Mouse (Mus musculus): ENCODE results near the gene Acsbg2. TPM values are rescaled to one million over a fixed set of nuclear protein-coding genes. Genes with fewer than 3 reads are reported as not detected.

The Acsbg2 gene
- polyA plus RNA-seq, 1 experiment from 2014 or later: not detected

- Histone ChIP-seq H3K27ac (replicated peaks; ENCODE audit: low read depth, low read length) (no peak overlapping the region), H3K36me3 (replicated peaks; ENCODE audit: control insufficient read depth, insufficient read depth, low read depth, low read length) (no peaks in the 10 kb centered on the region), H3K9ac (replicated peaks; ENCODE audit: low read length) (no peak overlapping the region), H3K27me3 (ENCODE audit: control insufficient read depth, insufficient read depth, low read length) (no peaks in the 10 kb centered on the region), H3K9me3 (replicated peaks; ENCODE audit: control insufficient read depth, low read length) (no peaks in the 10 kb centered on the region; the same call in 1 of the 2 replicates), H3K4me2 (ENCODE audit: low read depth, low read length) (no peak overlapping the region), H3K4me1 (ENCODE audit: control insufficient read depth, insufficient read depth, low read length) (no peaks in the 10 kb centered on the region), H3K4me3 (ENCODE audit: low read depth, low read length) (no peak overlapping the region)
- 66% methylated on average over 15 of the region's 15 CpGs for WGBS
- DNase-seq (ENCODE audit: low spot score) (no peak), ATAC-seq (replicated peaks; ENCODE audit: insufficient number of reproducible peaks, low FRiP score, low TSS enrichment, low read depth) (no peak)
Measured at GRCm38 (mm10) chr17:56870287-56870953, 3.8 kb downstream of the Acsbg2 start.

GRCm38 (mm10) chr17:56869481-56869977 is 4.7 kb downstream of the Acsbg2 start:
- H3K36me3 ChIP-seq (replicated peaks; ENCODE audit: control insufficient read depth, insufficient read depth, low read depth, low read length): no peaks in the 10 kb centered on the region
- no peak for ATAC-seq (replicated peaks; ENCODE audit: insufficient number of reproducible peaks, low FRiP score, low TSS enrichment, low read depth)
- no peak for DNase-seq (ENCODE audit: low spot score)
- no peaks in the 10 kb centered on the region for H3K27me3 ChIP-seq (ENCODE audit: control insufficient read depth, insufficient read depth, low read length)
- H3K9me3 ChIP-seq (replicated peaks; ENCODE audit: control insufficient read depth, low read length): no peaks in the 10 kb centered on the region; the same call in 1 of the 2 replicates
- no peak overlapping the region for H3K4me3 ChIP-seq (ENCODE audit: low read depth, low read length)
- 58% methylated on average over 9 of the region's 9 CpGs for WGBS
- H3K9ac ChIP-seq (replicated peaks; ENCODE audit: low read length): no peak overlapping the region
- H3K4me2 ChIP-seq (ENCODE audit: low read depth, low read length): no peak overlapping the region
- no peak overlapping the region for H3K27ac ChIP-seq (replicated peaks; ENCODE audit: low read depth, low read length)
- no peaks in the 10 kb centered on the region for H3K4me1 ChIP-seq (ENCODE audit: control insufficient read depth, insufficient read depth, low read length)

GRCm38 (mm10) chr17:56866071-56866470 is 8.2 kb downstream of the Acsbg2 start:
- no peak overlapping the region for H3K27ac ChIP-seq (replicated peaks; ENCODE audit: low read depth, low read length)
- no peaks in the 10 kb centered on the region for H3K27me3 ChIP-seq (ENCODE audit: control insufficient read depth, insufficient read depth, low read length)
- ATAC-seq (replicated peaks; ENCODE audit: insufficient number of reproducible peaks, low FRiP score, low TSS enrichment, low read depth) (no peak), DNase-seq (ENCODE audit: low spot score) (no peak)
- no peak overlapping the region for H3K4me2 ChIP-seq (ENCODE audit: low read depth, low read length)
- no peaks in the 10 kb centered on the region; the same call in 1 of the 2 replicates for H3K9me3 ChIP-seq (replicated peaks; ENCODE audit: control insufficient read depth, low read length)
- no peak overlapping the region for H3K4me3 ChIP-seq (ENCODE audit: low read depth, low read length)
- H3K36me3 ChIP-seq (replicated peaks; ENCODE audit: control insufficient read depth, insufficient read depth, low read depth, low read length): no peaks in the 10 kb centered on the region
- no peaks in the 10 kb centered on the region for H3K4me1 ChIP-seq (ENCODE audit: control insufficient read depth, insufficient read depth, low read length)
- WGBS: 73% methylated on average over 7 of the region's 7 CpGs
- no peak overlapping the region for H3K9ac ChIP-seq (replicated peaks; ENCODE audit: low read length)

- Histone ChIP-seq H3K36me3 (replicated peaks; ENCODE audit: control insufficient read depth, insufficient read depth, low read depth, low read length) (no peaks in the 10 kb centered on the region), H3K27me3 (ENCODE audit: control insufficient read depth, insufficient read depth, low read length) (no peaks in the 10 kb centered on the region), H3K4me1 (ENCODE audit: control insufficient read depth, insufficient read depth, low read length) (no peaks in the 10 kb centered on the region), H3K27ac (replicated peaks; ENCODE audit: low read depth, low read length) (no peak overlapping the region), H3K9ac (replicated peaks; ENCODE audit: low read length) (no peak overlapping the region), H3K4me3 (ENCODE audit: low read depth, low read length) (no peak overlapping the region), H3K4me2 (ENCODE audit: low read depth, low read length) (no peak overlapping the region), H3K9me3 (replicated peaks; ENCODE audit: control insufficient read depth, low read length) (no peaks in the 10 kb centered on the region)
- ATAC-seq (replicated peaks; ENCODE audit: insufficient number of reproducible peaks, low FRiP score, low TSS enrichment, low read depth) (no peak; the same call in 1 of the 2 replicates), DNase-seq (ENCODE audit: low spot score) (no peak)
- WGBS: 64% methylated on average over 3 of the region's 3 CpGs
Measured at GRCm38 (mm10) chr17:56861197-56861596, 13.1 kb downstream of the Acsbg2 start.

GRCm38 (mm10) chr17:56858922-56859321 is 15.3 kb downstream of the Acsbg2 start:
- DNase-seq (ENCODE audit: low spot score) (no peak), ATAC-seq (replicated peaks; ENCODE audit: insufficient number of reproducible peaks, low FRiP score, low TSS enrichment, low read depth) (no peak)
- 67% methylated on average over 7 of the region's 7 CpGs for WGBS
- Histone ChIP-seq H3K9ac (replicated peaks; ENCODE audit: low read length) (no peak overlapping the region), H3K4me1 (ENCODE audit: control insufficient read depth, insufficient read depth, low read length) (no peaks in the 10 kb centered on the region), H3K27me3 (ENCODE audit: control insufficient read depth, insufficient read depth, low read length) (no peaks in the 10 kb centered on the region), H3K4me3 (ENCODE audit: low read depth, low read length) (no peak overlapping the region), H3K4me2 (ENCODE audit: low read depth, low read length) (no peak overlapping the region), H3K27ac (replicated peaks; ENCODE audit: low read depth, low read length) (no peak overlapping the region), H3K9me3 (replicated peaks; ENCODE audit: control insufficient read depth, low read length) (no peaks in the 10 kb centered on the region), H3K36me3 (replicated peaks; ENCODE audit: control insufficient read depth, insufficient read depth, low read depth, low read length) (no peaks in the 10 kb centered on the region)

GRCm38 (mm10) chr17:56858216-56858615 is 16.0 kb downstream of the Acsbg2 start:
- Histone ChIP-seq H3K36me3 (replicated peaks; ENCODE audit: control insufficient read depth, insufficient read depth, low read depth, low read length) (no peaks in the 10 kb centered on the region), H3K4me2 (ENCODE audit: low read depth, low read length) (no peak overlapping the region), H3K4me1 (ENCODE audit: control insufficient read depth, insufficient read depth, low read length) (no peaks in the 10 kb centered on the region), H3K27ac (replicated peaks; ENCODE audit: low read depth, low read length) (no peak overlapping the region), H3K9me3 (replicated peaks; ENCODE audit: control insufficient read depth, low read length) (no peaks in the 10 kb centered on the region), H3K9ac (replicated peaks; ENCODE audit: low read length) (no peak overlapping the region), H3K4me3 (ENCODE audit: low read depth, low read length) (no peak overlapping the region), H3K27me3 (ENCODE audit: control insufficient read depth, insufficient read depth, low read length) (no peaks in the 10 kb centered on the region)
- ATAC-seq (replicated peaks; ENCODE audit: insufficient number of reproducible peaks, low FRiP score, low TSS enrichment, low read depth) (no peak), DNase-seq (ENCODE audit: low spot score) (peak; percentile 73)
- 52% methylated on average over 4 of the region's 4 CpGs for WGBS

GRCm38 (mm10) chr17:56855421-56855820 is 18.8 kb downstream of the Acsbg2 start:
- 70% methylated on average over 3 of the region's 3 CpGs for WGBS
- no peak overlapping the region for H3K4me2 ChIP-seq (ENCODE audit: low read depth, low read length)

GRCm38 (mm10) chr17:56851167-56851566 is 23.1 kb downstream of the Acsbg2 start:
- H3K9me3 ChIP-seq (replicated peaks; ENCODE audit: control insufficient read depth, low read length): no peaks in the 10 kb centered on the region
- 84% methylated on average over 3 of the region's 3 CpGs for WGBS
- H3K27ac ChIP-seq (replicated peaks; ENCODE audit: low read depth, low read length): no peak overlapping the region
- no peaks in the 10 kb centered on the region for H3K4me1 ChIP-seq (ENCODE audit: control insufficient read depth, insufficient read depth, low read length)
- no peak overlapping the region for H3K4me3 ChIP-seq (ENCODE audit: low read depth, low read length)
- no peaks in the 10 kb centered on the region for H3K27me3 ChIP-seq (ENCODE audit: control insufficient read depth, insufficient read depth, low read length)
- ATAC-seq (replicated peaks; ENCODE audit: insufficient number of reproducible peaks, low FRiP score, low TSS enrichment, low read depth): no peak
- no peak overlapping the region for H3K9ac ChIP-seq (replicated peaks; ENCODE audit: low read length)
- no peak for DNase-seq (ENCODE audit: low spot score)
- H3K4me2 ChIP-seq (ENCODE audit: low read depth, low read length): no peak overlapping the region
- no peaks in the 10 kb centered on the region for H3K36me3 ChIP-seq (replicated peaks; ENCODE audit: control insufficient read depth, insufficient read depth, low read depth, low read length)

More at GRCm38 (mm10) chr17:56855421-56855820, 18.8 kb downstream of the Acsbg2 start:
- no peak overlapping the region for H3K9ac ChIP-seq (replicated peaks; ENCODE audit: low read length)
- H3K27ac ChIP-seq (replicated peaks; ENCODE audit: low read depth, low read length): no peak overlapping the region
- H3K4me3 ChIP-seq (ENCODE audit: low read depth, low read length): no peak overlapping the region
- ATAC-seq (replicated peaks; ENCODE audit: insufficient number of reproducible peaks, low FRiP score, low TSS enrichment, low read depth) (no peak), DNase-seq (ENCODE audit: low spot score) (no peak)
- no peaks in the 10 kb centered on the region for H3K27me3 ChIP-seq (ENCODE audit: control insufficient read depth, insufficient read depth, low read length)
- H3K4me1 ChIP-seq (ENCODE audit: control insufficient read depth, insufficient read depth, low read length): no peaks in the 10 kb centered on the region
- H3K9me3 ChIP-seq (replicated peaks; ENCODE audit: control insufficient read depth, low read length): no peaks in the 10 kb centered on the region
- no peaks in the 10 kb centered on the region for H3K36me3 ChIP-seq (replicated peaks; ENCODE audit: control insufficient read depth, insufficient read depth, low read depth, low read length)
